Mouse (Mus musculus) liver, adult 2 months (tissue): ENCODE measurements around the gene Rxfp3. TPM values are rescaled to one million over a fixed set of nuclear protein-coding genes. Genes with fewer than 3 reads are reported as not detected.

Experiments used
- DNase-seq: peaks from one replicate; pipeline ENCODE4 v3.0.0-alpha.2; 2011; ENCODE audit warnings: low read depth, low spot score; ENCODE audit errors: extremely low read depth
- H3K27ac ChIP-seq: fragments of 200-500 bp; replicated peaks from 2 replicates; pipeline ENCODE4 v1.5.1; 2012; ENCODE audit warnings: low read depth, mild to moderate bottlenecking, control low read depth, inconsistent platforms, low read length; ENCODE audit not compliant: insufficient read depth
- H3K27me3 ChIP-seq: fragments of 200-500 bp; 2 replicates; pipeline ENCODE4 v1.6.1; 2012; ENCODE audit warnings: mild to moderate bottlenecking, moderate library complexity, low read length, inconsistent platforms; ENCODE audit not compliant: control insufficient read depth, insufficient read depth
- H3K36me3 ChIP-seq: fragments of 200-500 bp; 2 replicates; pipeline ENCODE4 v1.6.1; 2012; ENCODE audit warnings: low read length, inconsistent platforms; ENCODE audit not compliant: control insufficient read depth, insufficient read depth
- H3K4me1 ChIP-seq: fragments of 200-500 bp; 2 replicates; pipeline ENCODE4 v1.6.1; 2011; ENCODE audit warnings: low read length; ENCODE audit not compliant: control insufficient read depth, insufficient read depth
- H3K4me3 ChIP-seq: fragments of 200-500 bp; 2 replicates; pipeline ENCODE4 v1.5.1; 2011; ENCODE audit warnings: low read depth, mild to moderate bottlenecking, control low read depth, low read length, moderate library complexity; ENCODE audit not compliant: insufficient read depth
- H3K79me2 ChIP-seq: fragments of 200-500 bp; 2 replicates; pipeline ENCODE4 v1.6.1; 2012; ENCODE audit warnings: inconsistent platforms, mild to moderate bottlenecking, low read length, moderate library complexity; ENCODE audit not compliant: control insufficient read depth, insufficient read depth
- H3K9ac ChIP-seq: fragments of 200-500 bp; 2 replicates; pipeline ENCODE4 v1.6.1; 2012; ENCODE audit warnings: low read depth, mild to moderate bottlenecking, control low read depth, inconsistent platforms, low read length
- CTCF ChIP-seq: fragments of 200-500 bp; IDR thresholded peaks from 2 replicates; pipeline ENCODE4 v1.5.1; 2011; ENCODE audit warnings: low read depth, low read length, control low read depth
- POLR2A ChIP-seq: fragments of 200-500 bp; IDR thresholded peaks from 2 replicates; pipeline ENCODE4 v1.6.1; 2011; ENCODE audit warnings: low read length, control low read depth; ENCODE audit not compliant: insufficient read depth; ENCODE audit errors: extremely low read depth
- WGBS: fragments of 180-500 bp; shearing (Covaris S2); methylation state at CpG from one replicate; pipeline ENCODE4 v1.1.7; 2018; 5-methylcytosine and 5-hydroxymethylcytosine counted together
- polyA plus RNA-seq: library from polyadenylated mRNA; depleted of rRNA; stranded (reverse); fragments of >200 nt; gene quantifications from 2 replicates; pipeline ENCODE4 v1.2.3, GENCODE M21; 2012
- total RNA-seq: library from RNA; depleted of rRNA; stranded (reverse); fragments of >200 nt; gene quantifications from 2 replicates; pipeline ENCODE4 v1.2.3, GENCODE M21; 2014

The Rxfp3 gene
- total and polyA plus RNA-seq, 2 experiments, result not detected

DNA sequence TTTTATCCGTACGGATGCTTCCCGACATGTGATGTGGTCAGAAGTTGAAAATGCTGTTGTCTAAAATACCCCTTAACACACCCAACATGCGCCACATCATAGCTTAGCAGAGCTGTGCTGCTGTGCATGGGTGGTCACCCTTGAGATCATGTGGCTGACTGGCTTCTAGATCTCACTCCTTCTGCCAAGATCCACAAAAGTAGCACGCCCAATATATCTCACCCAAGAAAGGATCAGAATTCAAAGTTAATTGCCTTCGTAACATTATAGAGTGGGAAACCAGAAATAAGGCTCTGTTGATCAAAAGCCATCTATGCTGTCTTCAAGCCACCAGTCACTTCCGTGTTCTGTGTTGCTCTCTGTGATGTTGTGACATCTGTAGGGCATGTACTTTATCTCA is 30.1 kb upstream of the Rxfp3 start:
- no peaks in the 10 kb centered on the region for H3K27me3 ChIP-seq
- no peak overlapping the region for H3K27ac ChIP-seq
- H3K4me1 ChIP-seq, result 0 out of 2 replicates have a peak, but pooled peaks cover 3% of the 10 kb centered on the region
- H3K79me2 ChIP-seq, result no peaks in the 10 kb centered on the region
- TF ChIP-seq POLR2A (no peak), CTCF (no peak)
- WGBS, result 87% methylated on average over 7 of the region's 7 CpGs
- no peak overlapping the region for H3K9ac ChIP-seq
- no peak overlapping the region for H3K4me3 ChIP-seq
- no peaks in the 10 kb centered on the region for H3K36me3 ChIP-seq
- DNase-seq, result no peak

DNA sequence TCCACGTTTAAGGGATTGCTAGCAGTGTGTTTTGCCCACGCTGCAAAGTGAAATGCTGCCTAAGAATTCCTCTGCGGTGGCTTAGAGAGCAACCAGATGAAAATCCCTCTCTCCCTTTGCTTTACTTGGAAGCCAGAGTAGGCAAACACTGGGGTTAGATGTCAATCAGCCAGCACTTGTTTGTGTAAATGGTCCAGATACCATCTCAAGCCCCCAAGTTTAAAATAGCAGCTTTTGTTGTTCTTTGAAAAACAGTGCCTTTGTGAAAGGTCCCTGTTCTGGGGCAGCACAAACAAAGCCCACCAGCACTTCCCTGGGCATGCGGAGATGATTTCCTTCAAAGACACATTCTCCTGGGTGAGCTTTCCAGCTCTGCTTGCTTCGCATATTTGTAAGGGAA is 28.5 kb upstream of the Rxfp3 start:
- TF ChIP-seq POLR2A (no peak), CTCF (no peak)
- WGBS, result 37% methylated on average over 5 of the region's 5 CpGs
- DNase-seq, result no peak
- H3K79me2 ChIP-seq, result no peaks in the 10 kb centered on the region
- no peak overlapping the region for H3K9ac ChIP-seq
- H3K4me1 ChIP-seq, result 0 out of 2 replicates have a peak, but pooled peaks cover 3% of the 10 kb centered on the region
- no peaks in the 10 kb centered on the region for H3K36me3 ChIP-seq
- H3K27me3 ChIP-seq, result no peaks in the 10 kb centered on the region
- no peak overlapping the region for H3K4me3 ChIP-seq
- H3K27ac ChIP-seq, result no peak overlapping the region

- no peak for TF ChIP-seq POLR2A
- TF ChIP-seq CTCF, result no peak
- Histone ChIP-seq H3K36me3 (no peaks in the 10 kb centered on the region), H3K27ac (no peak overlapping the region), H3K79me2 (no peaks in the 10 kb centered on the region), H3K4me1 (0 out of 2 replicates have a peak, but pooled peaks cover 3% of the 10 kb centered on the region), H3K9ac (no peak overlapping the region), H3K27me3 (no peaks in the 10 kb centered on the region), H3K4me3 (no peak overlapping the region)
- DNase-seq, result no peak
- 27% methylated on average over 9 of the region's 9 CpGs for WGBS
Measured at GRCm38 (mm10) chr15:11065528-11066171, 27.9 kb upstream of the Rxfp3 start.

GRCm38 (mm10) chr15:11064558-11065411 is 27.0 kb upstream of the Rxfp3 start, which contains the start of gene Adamts12:
TSS of gene Adamts12 (plus strand) at chr15:11064790.
- peak; percentile 54 for DNase-seq
- no peaks in the 10 kb centered on the region for H3K79me2 ChIP-seq
- peak within 1 kb of the TSS; percentile 45 for H3K27ac ChIP-seq
- peak within 1 kb of the TSS; percentile 23; the same call in 1 of the 2 replicates for H3K9ac ChIP-seq
- H3K36me3 ChIP-seq, result no peaks in the 10 kb centered on the region
- WGBS, result 18% methylated on average over 25 of the region's 25 CpGs
- H3K4me3 ChIP-seq, result peak within 1 kb of the TSS; percentile 10; the same call in 1 of the 2 replicates
- H3K27me3 ChIP-seq, result no peaks in the 10 kb centered on the region
- TF ChIP-seq CTCF, result no peak
- no peak for TF ChIP-seq POLR2A
- H3K4me1 ChIP-seq, result 0 out of 2 replicates have a peak, but pooled peaks cover 3% of the 10 kb centered on the region

DNA sequence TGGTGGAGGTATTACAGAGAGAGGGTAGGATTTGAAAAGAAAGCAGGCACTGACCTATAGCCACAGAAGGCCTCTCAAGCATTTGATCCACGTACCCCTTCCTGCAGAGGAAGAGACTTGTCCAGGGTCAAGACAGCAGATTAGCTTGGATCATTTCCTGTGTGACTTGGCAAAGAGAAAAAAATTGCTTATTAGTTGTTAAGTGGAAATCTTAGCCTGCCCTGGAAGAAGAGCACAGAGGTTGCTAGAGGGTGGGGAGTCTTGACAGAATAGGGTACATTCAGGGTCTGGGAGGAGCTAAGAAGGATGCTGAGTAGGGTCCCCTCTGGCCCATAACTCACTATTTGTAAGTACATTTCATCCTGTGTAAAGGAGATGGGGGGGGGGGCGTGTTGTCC is 26.4 kb upstream of the Rxfp3 start:
- DNase-seq, result peak; percentile 49
- no peaks in the 10 kb centered on the region for H3K79me2 ChIP-seq
- no peak for TF ChIP-seq POLR2A
- no peak for TF ChIP-seq CTCF
- 43% methylated on average over 2 of the region's 2 CpGs for WGBS
- H3K27ac ChIP-seq, result peak overlapping the region; percentile 45; the same call in 1 of the 2 replicates
- H3K9ac ChIP-seq, result no peak overlapping the region
- H3K4me1 ChIP-seq, result 0 out of 2 replicates have a peak, but pooled peaks cover 3% of the 10 kb centered on the region
- no peak overlapping the region for H3K4me3 ChIP-seq
- H3K36me3 ChIP-seq, result no peaks in the 10 kb centered on the region
- no peaks in the 10 kb centered on the region for H3K27me3 ChIP-seq
